Mouse (Mus musculus) megakaryocyte, embryonic 14.5 days (primary cell): Measurements from ENCODE around the gene Tnmd.

Experiments
- FLI1 ChIP-seq: IDR thresholded peaks from 2 replicates; pipeline ENCODE4 v1.6.1; 2012; ENCODE audit warnings: low read length, inconsistent platforms, mixed read lengths
- GATA1 ChIP-seq: IDR thresholded peaks from 3 replicates; pipeline ENCODE4 v1.6.1; 2012; ENCODE audit warnings: mixed read lengths, low read length, inconsistent platforms, borderline replicate concordance

GRCm38 (mm10) chrX:133887308-133887707 is 36.5 kb downstream of the Tnmd start:
- no peak for TF ChIP-seq GATA1
- no peak for TF ChIP-seq FLI1
